Mouse (Mus musculus) C2C12 (cell line): Measurements from ENCODE around the gene Arl15. TPM values are rescaled to one million over a fixed set of nuclear protein-coding genes. Genes with fewer than 3 reads are reported as not detected.

ENCODE experiments used
- H3K27me3 ChIP-seq: one replicate; pipeline ENCODE4 v1.6.1; 2011; ENCODE audit not compliant: control insufficient read depth, insufficient read depth, insufficient read length
- H3K36me3 ChIP-seq: one replicate; pipeline ENCODE4 v1.6.1; 2011; ENCODE audit not compliant: control insufficient read depth, insufficient read depth
- H3K4me3 ChIP-seq: one replicate; pipeline ENCODE4 v1.5.1; 2011; ENCODE audit warnings: mild to moderate bottlenecking, control low read depth; ENCODE audit not compliant: poor library complexity, insufficient read depth, severe bottlenecking
- H3K79me2 ChIP-seq: one replicate; pipeline ENCODE4 v1.6.1; 2011; ENCODE audit not compliant: control insufficient read depth, insufficient read depth
- H3K79me3 ChIP-seq: one replicate; pipeline ENCODE4 v1.6.1; 2011; ENCODE audit warnings: low read depth, control low read depth
- H3ac ChIP-seq: one replicate; pipeline ENCODE3; 2011; ENCODE audit warnings: low read depth; ENCODE audit not compliant: control insufficient read depth, insufficient read length
- CEBPB ChIP-seq: IDR thresholded peaks from one replicate; pipeline ENCODE4 v1.6.1; 2011; ENCODE audit warnings: low read depth, mild to moderate bottlenecking, control low read depth, moderate library complexity
- CTCF ChIP-seq: IDR thresholded peaks from one replicate; pipeline ENCODE4 v1.5.1; 2011; ENCODE audit not compliant: control insufficient read depth, insufficient read depth, insufficient read length
- FOSL1 ChIP-seq: IDR thresholded peaks from one replicate; pipeline ENCODE4 v1.8.0; 2011; ENCODE audit warnings: mild to moderate bottlenecking, low read length; ENCODE audit not compliant: poor library complexity, insufficient read depth, severe bottlenecking
- MAX ChIP-seq: IDR thresholded peaks from one replicate; pipeline ENCODE4 v1.6.1; 2011; ENCODE audit warnings: mild to moderate bottlenecking, control low read depth
- MYOD1 ChIP-seq: IDR thresholded peaks from one replicate; pipeline ENCODE4 v1.6.1; 2011; ENCODE audit warnings: low read depth; ENCODE audit not compliant: control insufficient read depth, insufficient read length
- MYOG ChIP-seq: IDR thresholded peaks from one replicate; pipeline ENCODE4 v1.6.1; 2011; ENCODE audit not compliant: control insufficient read depth, insufficient read length; ENCODE audit errors: extremely low read depth
- USF1 ChIP-seq: IDR thresholded peaks from one replicate; pipeline ENCODE4 v1.6.1; 2011; ENCODE audit warnings: low read depth, mild to moderate bottlenecking, control low read depth, moderate library complexity
- polyA plus RNA-seq: library from polyadenylated mRNA; unstranded; fragments of >200 nt; fragmentation: generic; extraction: Trizol; gene quantifications from one replicate; pipeline ENCODE4 v1.2.1, GENCODE M21; 2012; ENCODE audit warnings: missing spikeins

Arl15 gene
- polyA plus RNA-seq, 1 experiment, result 3.5 TPM

DNA sequence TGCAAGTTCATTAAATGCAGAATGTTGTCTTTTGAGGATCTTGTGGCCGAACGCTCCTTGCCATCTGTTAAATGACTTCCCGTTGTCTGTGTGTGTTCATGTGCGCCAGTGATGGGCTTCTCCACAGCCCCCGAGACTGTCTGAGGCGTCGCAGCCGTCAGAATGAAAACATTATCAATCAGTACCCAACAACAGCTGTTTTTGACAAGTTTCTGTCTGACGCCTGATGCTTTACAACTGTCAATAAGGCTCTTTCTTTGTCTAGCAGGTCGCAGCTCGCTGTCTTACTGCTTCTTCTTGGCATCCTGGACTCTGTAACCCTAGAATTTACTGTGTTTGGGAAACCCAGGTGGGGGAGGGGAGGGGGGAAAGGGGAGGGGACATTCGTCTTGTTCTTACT is 362.4 kb downstream of the Arl15 start:
- no peaks in the 10 kb centered on the region for H3K27me3 ChIP-seq
- no peak for TF ChIP-seq USF1
- TF ChIP-seq FOSL1, result no peak
- TF ChIP-seq MAX, result no peak
- TF ChIP-seq CTCF, result no peak
- TF ChIP-seq MYOG, result no peak
- no peak for TF ChIP-seq MYOD1
- no peak for TF ChIP-seq CEBPB
- no peaks in the 10 kb centered on the region for H3K79me2 ChIP-seq
- H3K4me3 ChIP-seq, result no peak overlapping the region
- no peak overlapping the region for H3ac ChIP-seq
- H3K36me3 ChIP-seq, result no peaks in the 10 kb centered on the region
- H3K79me3 ChIP-seq, result no peaks in the 10 kb centered on the region

GRCm38 (mm10) chr13:114158111-114158730 is 363.9 kb downstream of the Arl15 start:
- no peaks in the 10 kb centered on the region for H3K79me2 ChIP-seq
- no peaks in the 10 kb centered on the region for H3K27me3 ChIP-seq
- no peak overlapping the region for H3ac ChIP-seq
- H3K36me3 ChIP-seq, result no peaks in the 10 kb centered on the region
- no peaks in the 10 kb centered on the region for H3K79me3 ChIP-seq
- H3K4me3 ChIP-seq, result no peak overlapping the region
- TF ChIP-seq MYOG (no peak), MAX (no peak), FOSL1 (no peak), CEBPB (no peak), MYOD1 (no peak), CTCF (no peak), USF1 (no peak)

DNA sequence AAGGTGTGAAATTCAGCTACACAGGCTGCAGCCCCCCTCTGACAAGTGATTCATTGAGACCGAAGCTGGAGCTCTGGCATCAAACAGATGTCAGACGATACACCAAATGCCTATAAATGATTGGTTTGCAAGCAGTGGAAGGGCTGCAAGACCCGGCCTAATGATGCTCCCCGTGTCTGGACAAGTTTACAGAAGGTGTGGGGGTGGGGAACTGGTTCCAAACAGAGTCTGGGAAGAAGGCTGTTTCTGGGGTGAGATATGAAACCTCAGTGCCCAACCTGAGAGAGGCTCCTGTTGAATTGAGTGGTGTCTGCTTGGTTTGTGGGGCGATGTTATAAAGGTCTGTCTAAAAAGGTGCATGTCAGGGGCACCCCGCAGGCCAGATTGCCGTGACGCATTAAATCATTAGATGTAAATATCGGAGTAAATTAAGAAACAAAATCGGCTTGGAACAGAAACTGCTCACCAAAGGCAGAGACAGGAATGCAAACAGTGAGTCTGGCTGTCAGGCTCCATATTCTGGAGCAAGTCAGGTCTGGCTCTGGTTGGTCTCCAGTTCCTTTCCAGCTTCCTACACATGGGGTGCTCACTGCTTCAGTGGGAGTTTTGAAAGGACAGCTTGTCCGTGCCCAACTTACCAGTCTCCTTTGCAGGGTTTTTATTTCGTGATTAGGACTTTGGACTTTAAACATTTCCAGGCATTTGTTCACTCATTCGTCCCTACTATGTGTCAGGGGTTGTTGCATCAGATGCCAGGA is 365.5 kb downstream of the Arl15 start:
- Histone ChIP-seq H3ac (no peak overlapping the region), H3K4me3 (no peak overlapping the region), H3K27me3 (no peaks in the 10 kb centered on the region), H3K36me3 (no peaks in the 10 kb centered on the region), H3K79me2 (no peaks in the 10 kb centered on the region), H3K79me3 (no peaks in the 10 kb centered on the region)
- no peak for TF ChIP-seq USF1
- no peak for TF ChIP-seq FOSL1
- no peak for TF ChIP-seq MYOG
- no peak for TF ChIP-seq MAX
- TF ChIP-seq CTCF, result no peak
- TF ChIP-seq MYOD1, result no peak
- no peak for TF ChIP-seq CEBPB

DNA sequence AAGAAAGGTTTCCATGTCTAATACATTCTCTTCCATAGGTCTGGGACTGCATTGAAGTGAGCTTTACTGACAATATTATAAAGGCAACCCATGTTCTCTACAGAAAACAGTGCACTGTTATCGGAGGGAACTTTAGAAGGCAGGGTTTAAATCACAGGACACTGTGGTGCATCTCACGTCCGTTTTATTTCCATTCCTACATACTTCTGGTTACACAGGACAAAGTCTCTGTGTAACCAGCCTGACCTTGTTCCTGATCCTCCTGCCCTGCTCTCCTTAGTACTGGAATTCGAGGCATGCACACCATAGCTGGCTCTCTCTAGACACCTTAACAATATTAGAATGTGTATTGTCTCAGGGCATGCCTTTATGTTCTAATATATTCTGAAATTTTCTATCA is 368.4 kb downstream of the Arl15 start:
- H3K4me3 ChIP-seq, result no peak overlapping the region
- no peaks in the 10 kb centered on the region for H3K36me3 ChIP-seq
- H3K79me3 ChIP-seq, result no peaks in the 10 kb centered on the region
- TF ChIP-seq CEBPB (no peak), MAX (no peak), FOSL1 (no peak), MYOG (no peak), MYOD1 (no peak), USF1 (no peak), CTCF (no peak)
- H3K27me3 ChIP-seq, result no peaks in the 10 kb centered on the region
- no peak overlapping the region for H3ac ChIP-seq
- no peaks in the 10 kb centered on the region for H3K79me2 ChIP-seq

- Histone ChIP-seq H3ac (no peak overlapping the region), H3K79me3 (no peaks in the 10 kb centered on the region), H3K27me3 (no peaks in the 10 kb centered on the region), H3K4me3 (no peak overlapping the region), H3K79me2 (no peaks in the 10 kb centered on the region), H3K36me3 (no peaks in the 10 kb centered on the region)
- no peak for TF ChIP-seq MAX
- no peak for TF ChIP-seq CEBPB
- TF ChIP-seq MYOG, result no peak
- TF ChIP-seq FOSL1, result no peak
- no peak for TF ChIP-seq MYOD1
- TF ChIP-seq USF1, result no peak
- TF ChIP-seq CTCF, result no peak
These were observed 371.3 kb downstream of the Arl15 start for GRCm38 (mm10) chr13:114165616-114166015.

DNA sequence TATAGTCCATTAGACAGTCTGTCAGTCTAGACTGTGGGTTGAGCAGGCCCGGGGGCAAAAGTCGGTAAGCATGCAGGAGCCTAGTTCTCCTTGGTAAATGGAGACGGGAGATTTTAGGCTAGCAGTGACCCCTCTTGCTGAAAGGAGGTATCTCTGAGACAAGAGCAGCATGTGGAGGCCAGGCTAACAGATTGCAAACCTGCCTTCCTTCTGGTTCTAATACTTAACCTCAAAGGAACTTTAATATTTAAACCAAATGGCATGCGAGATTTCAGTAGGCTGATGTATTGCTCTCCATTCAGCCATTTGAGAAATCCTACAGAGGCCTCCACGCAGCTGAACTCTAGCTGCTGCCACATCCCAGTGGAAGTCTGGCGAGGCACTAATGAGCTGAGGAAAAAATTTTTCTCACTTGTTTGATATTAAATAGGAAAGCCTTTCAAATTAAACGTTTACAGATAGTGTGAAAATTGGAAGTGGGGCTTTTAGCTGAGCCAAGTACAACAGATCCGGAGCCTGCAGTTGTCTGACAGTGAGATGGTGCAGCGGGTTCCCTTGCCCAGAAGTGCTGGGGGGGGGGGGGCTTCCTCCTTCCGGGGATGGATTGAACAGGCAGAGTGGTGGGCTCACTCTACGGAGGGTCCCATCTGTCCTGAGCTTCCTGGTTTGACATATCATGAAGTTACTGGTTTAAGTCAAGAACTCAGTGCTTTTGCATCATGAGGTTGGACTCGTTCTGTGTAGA is 372.3 kb downstream of the Arl15 start:
- H3K36me3 ChIP-seq, result no peaks in the 10 kb centered on the region
- H3K27me3 ChIP-seq, result no peaks in the 10 kb centered on the region
- no peak overlapping the region for H3ac ChIP-seq
- H3K79me2 ChIP-seq, result no peaks in the 10 kb centered on the region
- H3K4me3 ChIP-seq, result no peak overlapping the region
- H3K79me3 ChIP-seq, result no peaks in the 10 kb centered on the region
- no peak for TF ChIP-seq MAX
- no peak for TF ChIP-seq MYOD1
- TF ChIP-seq MYOG, result no peak
- no peak for TF ChIP-seq CEBPB
- TF ChIP-seq CTCF, result no peak
- TF ChIP-seq USF1, result no peak
- TF ChIP-seq FOSL1, result no peak
